9 mouse cellular contexts compared by ENCODE assay signal in the genomic region with DNA sequence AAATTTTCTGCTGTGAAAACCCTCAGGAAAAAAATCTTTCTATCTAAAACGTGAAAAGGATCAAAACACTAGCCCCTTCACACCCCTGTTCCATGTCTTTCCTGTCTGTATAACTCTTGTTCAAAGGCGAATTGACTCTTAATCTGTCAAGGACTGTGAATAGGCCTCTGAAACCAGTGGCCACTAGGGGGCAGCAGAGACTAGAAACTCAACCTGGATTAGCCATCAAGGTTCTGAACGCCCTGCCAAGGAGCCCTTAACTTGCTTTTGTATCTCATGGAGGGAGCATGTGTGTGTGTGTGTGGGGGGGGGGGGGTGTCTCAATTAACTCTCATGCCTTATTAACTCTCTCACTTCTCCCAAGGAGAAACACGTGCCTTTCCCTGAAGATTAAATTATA. TPM values are rescaled to one million over a fixed set of nuclear protein-coding genes. Genes with fewer than 3 reads are reported as not detected.
DNase-seq lines count a peak whose midpoint lies in the region; ATAC-seq and TF ChIP-seq lines count a peak whose summit lies in the region.
"Had no signal": no experiment of that assay in that cellular context is flagged by ENCODE, and none has a peak within 500 bp of the region (broad histone marks: within the 10 kb centered on the region; RNA-seq: fewer than 3 reads in every experiment).

No protein-coding gene starts in this region.

- no peak overlapping the region for H3K4me3 ChIP-seq in liver, postnatal 0 days (ENCODE audit: low read depth, low read length)
- H3K4me3 ChIP-seq: heart, embryonic 15.5 days had no signal

- POLR2A ChIA-PET in Patski (lab: Charles Lee): no interaction called here

- peaks cover 50% of the 10 kb centered on the region for H3K27me3 ChIP-seq in Patski
- H3K27me3 ChIP-seq in liver, postnatal 0 days (ENCODE audit: insufficient read depth, low read length): peaks cover 35% of the 10 kb centered on the region

- CTCF ChIA-PET in Patski (lab: Charles Lee): no interaction called here

- TF ChIP-seq EP300 in liver, postnatal 0 days (IDR thresholded peaks at IDR 0.05; ENCODE audit: low read depth): no peak

- DNase-seq in A20 (ENCODE audit: low read depth, low spot score): peak; percentile 37
- DNase-seq in Patski (ENCODE audit: low read depth, low spot score): no peak
- DNase-seq in cerebellum, adult 9-10 months: peak; percentile 81
- peak; percentile 65 to 85 for DNase-seq in frontal cortex, postnatal 10 days (ENCODE audit: low spot score in 2 of 2)
- peak; percentile 76 to 92 for DNase-seq in kidney, postnatal 25 days
- DNase-seq in liver, postnatal 0 days: peak; percentile 85
- DNase-seq in right cerebral cortex, postnatal 25 days: peak; percentile 72
- peak; percentile 84 to 85 for DNase-seq in urinary bladder, postnatal 36 days (ENCODE audit: low spot score in 2 of 2)

- ATAC-seq in Patski: no peak
- no peak for ATAC-seq in liver, postnatal 0 days

- H3K4me1 ChIP-seq in liver, postnatal 0 days (ENCODE audit: insufficient read depth): no peaks in the 10 kb centered on the region

- H3K9ac ChIP-seq in liver, postnatal 0 days (replicated peaks): no peak overlapping the region
- H3K9ac ChIP-seq: heart, embryonic 15.5 days had no signal

- in situ Hi-C loops in Patski (cut with MboI; ENCODE audit: low pct_unique_long_range_greater_than_20kb): loop anchor here (10.0 kb wide), 1 partner anchor 641 kb away; no protein-coding TSS in a partner anchor

- 8% methylated on average over 4 of the region's 4 CpGs for WGBS in liver, postnatal 0 days (ENCODE audit: insufficient replicate concordance)

- H3K9me3 ChIP-seq in liver, postnatal 0 days (ENCODE audit: low read length): no peaks in the 10 kb centered on the region
- H3K9me3 ChIP-seq: heart, embryonic 15.5 days had no signal

- no peak overlapping the region for H3K27ac ChIP-seq in liver, postnatal 0 days (ENCODE audit: low read depth)
- H3K27ac ChIP-seq: heart, embryonic 15.5 days had no signal

- no peaks in the 10 kb centered on the region for H3K36me3 ChIP-seq in liver, postnatal 0 days (replicated peaks; ENCODE audit: insufficient read depth, low read length)
- H3K36me3 ChIP-seq: heart, embryonic 15.5 days had no signal

- no peak overlapping the region for H3K4me2 ChIP-seq in liver, postnatal 0 days (ENCODE audit: low read depth, low read length)
- H3K4me2 ChIP-seq: heart, embryonic 15.5 days had no signal

- TF ChIP-seq CTCF in Patski (IDR thresholded peaks at IDR 0.05): peak; percentile 74
- TF ChIP-seq CTCF in liver, postnatal 0 days (IDR thresholded peaks at IDR 0.05; ENCODE audit: low read depth): peak; percentile 86

RNA-seq across cellular contexts. Expression of a gene that starts 1.8 kb away (rescaled TPM):
- 0.09 TPM for polyA plus RNA-seq in Patski (2021)
- polyA plus RNA-seq in liver, postnatal 0 days (2015; fragmentation: Nextera tagmentation; extraction: Ambion mirVana): 0.05 and 0.07 TPM in 2 replicates
